Mouse (Mus musculus): ENCODE results near the gene Cyp46a1.

- no peak for TF ChIP-seq CTCF (IDR thresholded peaks at IDR 0.05; ENCODE audit: extremely low read depth, insufficient read depth, low read length)
- no peak for TF ChIP-seq POLR2A (IDR thresholded peaks at IDR 0.05; ENCODE audit: extremely low read depth, insufficient read depth, low read length)
Observed at GRCm38 (mm10) chr12:108393082-108393481, 58.9 kb downstream of the Cyp46a1 start.

Measured in cortical plate, adult 2 months (tissue).